Mouse (Mus musculus): ENCODE data around the gene Hlcs. TPM values are rescaled to one million over a fixed set of nuclear protein-coding genes. Genes with fewer than 3 reads are reported as not detected.

Hlcs gene
- polyA plus RNA-seq, 1 experiment from 2014 or later = 8.6 TPM

GRCm38 (mm10) chr16:94234202-94234601 is 79.2 kb downstream of the Hlcs start:
- Histone ChIP-seq H3K4me1 (ENCODE audit: control insufficient read depth, insufficient read depth, low read length) (no peaks in the 10 kb centered on the region; the same call in 1 of the 2 replicates), H3K4me2 (ENCODE audit: low read depth, low read length) (no peak overlapping the region), H3K9me3 (replicated peaks; ENCODE audit: control insufficient read depth, low read length) (no peaks in the 10 kb centered on the region), H3K4me3 (ENCODE audit: low read depth, low read length) (no peak overlapping the region), H3K27me3 (ENCODE audit: control insufficient read depth, insufficient read depth, low read length) (no peaks in the 10 kb centered on the region), H3K9ac (replicated peaks; ENCODE audit: low read length) (no peak overlapping the region), H3K27ac (replicated peaks; ENCODE audit: low read depth, low read length) (no peak overlapping the region), H3K36me3 (replicated peaks; ENCODE audit: control insufficient read depth, insufficient read depth, low read depth, low read length) (no peaks in the 10 kb centered on the region)
- DNase-seq (ENCODE audit: low spot score) (no peak), ATAC-seq (replicated peaks; ENCODE audit: insufficient number of reproducible peaks, low FRiP score, low TSS enrichment, low read depth) (no peak)
- WGBS = 54% methylated on average over 4 of the region's 4 CpGs

GRCm38 (mm10) chr16:94230909-94231575 is 82.3 kb downstream of the Hlcs start:
- WGBS = 78% methylated on average over 12 of the region's 12 CpGs

GRCm38 (mm10) chr16:94230499-94230898 is 82.9 kb downstream of the Hlcs start:
- H3K4me3 ChIP-seq (ENCODE audit: low read depth, low read length) = no peak overlapping the region
- no peak overlapping the region for H3K4me2 ChIP-seq (ENCODE audit: low read depth, low read length)
- DNase-seq (ENCODE audit: low spot score) (no peak), ATAC-seq (replicated peaks; ENCODE audit: insufficient number of reproducible peaks, low FRiP score, low TSS enrichment, low read depth) (no peak)
- WGBS = 56% methylated on average over 4 of the region's 4 CpGs
- H3K9ac ChIP-seq (replicated peaks; ENCODE audit: low read length) = no peak overlapping the region
- no peak overlapping the region for H3K27ac ChIP-seq (replicated peaks; ENCODE audit: low read depth, low read length)
- no peaks in the 10 kb centered on the region for H3K36me3 ChIP-seq (replicated peaks; ENCODE audit: control insufficient read depth, insufficient read depth, low read depth, low read length)
- no peaks in the 10 kb centered on the region for H3K9me3 ChIP-seq (replicated peaks; ENCODE audit: control insufficient read depth, low read length)
- H3K4me1 ChIP-seq (ENCODE audit: control insufficient read depth, insufficient read depth, low read length) = peaks cover 10% of the 10 kb centered on the region
- H3K27me3 ChIP-seq (ENCODE audit: control insufficient read depth, insufficient read depth, low read length) = no peaks in the 10 kb centered on the region

More at GRCm38 (mm10) chr16:94230909-94231575, 82.3 kb downstream of the Hlcs start:
- Histone ChIP-seq H3K4me1 (ENCODE audit: control insufficient read depth, insufficient read depth, low read length) (peaks cover 10% of the 10 kb centered on the region), H3K4me3 (ENCODE audit: low read depth, low read length) (no peak overlapping the region), H3K36me3 (replicated peaks; ENCODE audit: control insufficient read depth, insufficient read depth, low read depth, low read length) (no peaks in the 10 kb centered on the region), H3K9me3 (replicated peaks; ENCODE audit: control insufficient read depth, low read length) (no peaks in the 10 kb centered on the region), H3K9ac (replicated peaks; ENCODE audit: low read length) (no peak overlapping the region), H3K4me2 (ENCODE audit: low read depth, low read length) (no peak overlapping the region), H3K27ac (replicated peaks; ENCODE audit: low read depth, low read length) (no peak overlapping the region), H3K27me3 (ENCODE audit: control insufficient read depth, insufficient read depth, low read length) (no peaks in the 10 kb centered on the region)
- no peak for ATAC-seq (replicated peaks; ENCODE audit: insufficient number of reproducible peaks, low FRiP score, low TSS enrichment, low read depth)
- no peak for DNase-seq (ENCODE audit: low spot score)

- DNase-seq (ENCODE audit: low spot score) (no peak), ATAC-seq (replicated peaks; ENCODE audit: insufficient number of reproducible peaks, low FRiP score, low TSS enrichment, low read depth) (no peak)
- Histone ChIP-seq H3K4me2 (ENCODE audit: low read depth, low read length) (no peak overlapping the region), H3K9me3 (replicated peaks; ENCODE audit: control insufficient read depth, low read length) (no peaks in the 10 kb centered on the region), H3K27ac (replicated peaks; ENCODE audit: low read depth, low read length) (no peak overlapping the region), H3K9ac (replicated peaks; ENCODE audit: low read length) (no peak overlapping the region), H3K4me3 (ENCODE audit: low read depth, low read length) (no peak overlapping the region), H3K27me3 (ENCODE audit: control insufficient read depth, insufficient read depth, low read length) (no peaks in the 10 kb centered on the region), H3K36me3 (replicated peaks; ENCODE audit: control insufficient read depth, insufficient read depth, low read depth, low read length) (no peaks in the 10 kb centered on the region), H3K4me1 (ENCODE audit: control insufficient read depth, insufficient read depth, low read length) (peaks cover 10% of the 10 kb centered on the region)
- WGBS = 94% methylated on average over 7 of the region's 7 CpGs
These were observed 83.5 kb downstream of the Hlcs start for GRCm38 (mm10) chr16:94229890-94230289.

- WGBS = 81% methylated on average over 18 of the region's 18 CpGs
- H3K9me3 ChIP-seq (replicated peaks; ENCODE audit: control insufficient read depth, low read length) = no peaks in the 10 kb centered on the region
- no peak for DNase-seq (ENCODE audit: low spot score)
- no peaks in the 10 kb centered on the region; the same call in 1 of the 2 replicates for H3K27me3 ChIP-seq (ENCODE audit: control insufficient read depth, insufficient read depth, low read length)
- H3K36me3 ChIP-seq (replicated peaks; ENCODE audit: control insufficient read depth, insufficient read depth, low read depth, low read length) = no peaks in the 10 kb centered on the region
- H3K9ac ChIP-seq (replicated peaks; ENCODE audit: low read length) = no peak overlapping the region
- H3K4me2 ChIP-seq (ENCODE audit: low read depth, low read length) = no peak overlapping the region
- no peak overlapping the region for H3K4me3 ChIP-seq (ENCODE audit: low read depth, low read length)
- no peak for ATAC-seq (replicated peaks; ENCODE audit: insufficient number of reproducible peaks, low FRiP score, low TSS enrichment, low read depth)
- H3K27ac ChIP-seq (replicated peaks; ENCODE audit: low read depth, low read length) = no peak overlapping the region
- H3K4me1 ChIP-seq (ENCODE audit: control insufficient read depth, insufficient read depth, low read length) = peaks cover 10% of the 10 kb centered on the region
These were observed 84.4 kb downstream of the Hlcs start for GRCm38 (mm10) chr16:94228858-94229555.

- Histone ChIP-seq H3K27ac (replicated peaks; ENCODE audit: low read depth, low read length) (no peak overlapping the region), H3K4me3 (ENCODE audit: low read depth, low read length) (no peak overlapping the region), H3K9ac (replicated peaks; ENCODE audit: low read length) (no peak overlapping the region), H3K4me2 (ENCODE audit: low read depth, low read length) (no peak overlapping the region), H3K4me1 (ENCODE audit: control insufficient read depth, insufficient read depth, low read length) (peaks cover 10% of the 10 kb centered on the region), H3K9me3 (replicated peaks; ENCODE audit: control insufficient read depth, low read length) (no peaks in the 10 kb centered on the region), H3K36me3 (replicated peaks; ENCODE audit: control insufficient read depth, insufficient read depth, low read depth, low read length) (no peaks in the 10 kb centered on the region), H3K27me3 (ENCODE audit: control insufficient read depth, insufficient read depth, low read length) (no peaks in the 10 kb centered on the region; the same call in 1 of the 2 replicates)
- peak; percentile 95 for DNase-seq (ENCODE audit: low spot score)
- ATAC-seq (replicated peaks; ENCODE audit: insufficient number of reproducible peaks, low FRiP score, low TSS enrichment, low read depth) = peak; percentile 84
- 8% methylated on average over 18 of the region's 18 CpGs for WGBS
These were observed 85.9 kb downstream of the Hlcs start for GRCm38 (mm10) chr16:94227328-94228018.

- Histone ChIP-seq H3K4me1 (ENCODE audit: control insufficient read depth, insufficient read depth, low read length) (peaks cover 10% of the 10 kb centered on the region), H3K36me3 (replicated peaks; ENCODE audit: control insufficient read depth, insufficient read depth, low read depth, low read length) (no peaks in the 10 kb centered on the region), H3K4me2 (ENCODE audit: low read depth, low read length) (no peak overlapping the region), H3K27ac (replicated peaks; ENCODE audit: low read depth, low read length) (no peak overlapping the region), H3K9me3 (replicated peaks; ENCODE audit: control insufficient read depth, low read length) (no peaks in the 10 kb centered on the region), H3K4me3 (ENCODE audit: low read depth, low read length) (no peak overlapping the region), H3K27me3 (ENCODE audit: control insufficient read depth, insufficient read depth, low read length) (no peaks in the 10 kb centered on the region; the same call in 1 of the 2 replicates), H3K9ac (replicated peaks; ENCODE audit: low read length) (no peak overlapping the region)
- WGBS = 79% methylated on average over 8 of the region's 8 CpGs
- no peak for DNase-seq (ENCODE audit: low spot score)
- ATAC-seq (replicated peaks; ENCODE audit: insufficient number of reproducible peaks, low FRiP score, low TSS enrichment, low read depth) = no peak
These were observed 90.0 kb downstream of the Hlcs start for GRCm38 (mm10) chr16:94223363-94223720.

Data from embryonic facial prominence, embryonic 11.5 days (tissue).